Mouse (Mus musculus): ENCODE data around the gene Coq10b.

- TF ChIP-seq CTCF (IDR thresholded peaks at IDR 0.05; ENCODE audit: low read depth) (peak; percentile 36), EP300 (IDR thresholded peaks at IDR 0.05; ENCODE audit: low read depth) (no peak)
These were observed 435 bp downstream of the Coq10b start for GRCm38 (mm10) chr1:55053005-55053404.

Data from liver, postnatal 0 days (tissue).